Mouse (Mus musculus) spleen, adult 18-20 months (tissue): ENCODE data around the gene Hyal3.
"Not testable (repeated sequence)": the region's sequence is repeated elsewhere in the genome, so short reads cannot be mapped to it uniquely, and the experiment has no call there.

Experiments used
- DNase-seq, 2 experiments: peaks; one replicate each; pipeline ENCODE4 v3.0.0; 2022; ENCODE audit warnings: mixed read lengths in 2 of 2

Hyal3 gene

GRCm38 (mm10) chr9:107551117-107551889 is 29.3 kb upstream of the Hyal3 start, which contains the start of gene Rassf1:
Gene Rassf1, plus strand, starts transcription at chr9:107551555.
- DNase-seq, result peak; percentile 58 to 62

DNA sequence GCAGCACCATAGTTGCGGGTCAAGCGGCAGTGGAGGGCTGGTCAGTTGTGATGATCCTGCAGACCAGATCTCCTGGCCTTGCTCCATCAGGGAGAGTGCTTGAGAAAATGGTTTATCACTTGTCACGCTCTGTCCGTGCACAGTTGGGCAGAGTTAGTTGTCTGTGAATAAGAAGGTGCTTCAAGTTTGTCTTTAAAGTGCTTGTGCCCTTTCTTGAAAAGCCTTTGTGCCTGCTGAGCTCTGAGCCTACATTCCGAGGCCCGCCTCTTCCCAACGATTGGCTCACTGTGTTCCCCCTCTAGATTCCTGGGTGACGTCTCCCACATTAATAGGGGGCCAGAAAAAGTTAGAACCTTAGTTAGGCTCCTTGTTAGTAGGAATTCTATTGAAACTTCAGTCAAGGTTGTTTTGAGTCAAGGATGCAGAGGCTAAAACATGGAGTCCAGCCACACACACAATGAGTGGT is 28.7 kb upstream of the Hyal3 start:
- no peak for DNase-seq

GRCm38 (mm10) chr9:107552690-107553393 is 27.8 kb upstream of the Hyal3 start:
- DNase-seq, result no peak

GRCm38 (mm10) chr9:107553541-107554318 is 26.9 kb upstream of the Hyal3 start:
- DNase-seq, result peak; percentile 54

GRCm38 (mm10) chr9:107554319-107554825 is 26.2 kb upstream of the Hyal3 start:
- DNase-seq, result peak; percentile 93

DNA sequence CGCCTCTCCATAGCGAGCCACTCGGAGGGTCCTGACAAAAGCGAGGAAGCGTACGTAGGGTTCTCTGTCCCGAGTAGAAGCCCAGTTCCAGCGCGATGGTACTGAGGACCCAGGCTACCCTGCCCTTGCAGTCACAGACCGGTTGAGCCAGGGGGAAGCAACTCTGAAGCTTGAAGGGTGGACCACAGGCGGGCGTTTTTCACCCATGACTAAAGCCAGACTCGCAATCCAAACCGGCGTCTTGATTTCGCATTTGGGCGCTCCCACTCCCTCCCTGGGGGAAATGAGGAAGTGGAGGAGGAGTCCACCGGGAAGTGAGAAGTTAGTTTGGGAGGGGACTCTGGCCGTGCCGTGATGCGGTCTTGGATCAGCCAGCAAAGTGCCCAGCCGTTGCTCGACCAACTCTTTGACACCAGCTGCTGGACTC is 25.6 kb upstream of the Hyal3 start:
- no peak for DNase-seq

DNA sequence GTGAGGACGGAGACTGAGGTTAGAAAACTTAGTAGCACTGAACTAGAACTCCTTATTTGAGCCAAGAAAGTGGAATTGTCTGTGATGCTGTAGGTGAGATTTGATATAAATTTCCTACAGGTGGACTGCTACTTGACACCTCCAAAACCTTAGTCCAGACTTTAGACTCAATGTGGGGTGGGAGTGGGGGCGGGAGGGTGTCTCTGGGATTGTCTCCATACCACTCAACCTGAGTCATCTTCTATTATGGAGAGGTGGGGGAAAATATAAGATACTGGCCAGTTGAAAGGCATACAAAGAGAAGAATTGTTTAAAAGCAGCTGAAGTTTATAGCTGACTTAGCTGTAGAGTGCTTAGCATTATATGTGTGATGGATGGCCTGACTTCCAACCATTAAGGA is 24.9 kb upstream of the Hyal3 start:
- DNase-seq, result no peak

DNA sequence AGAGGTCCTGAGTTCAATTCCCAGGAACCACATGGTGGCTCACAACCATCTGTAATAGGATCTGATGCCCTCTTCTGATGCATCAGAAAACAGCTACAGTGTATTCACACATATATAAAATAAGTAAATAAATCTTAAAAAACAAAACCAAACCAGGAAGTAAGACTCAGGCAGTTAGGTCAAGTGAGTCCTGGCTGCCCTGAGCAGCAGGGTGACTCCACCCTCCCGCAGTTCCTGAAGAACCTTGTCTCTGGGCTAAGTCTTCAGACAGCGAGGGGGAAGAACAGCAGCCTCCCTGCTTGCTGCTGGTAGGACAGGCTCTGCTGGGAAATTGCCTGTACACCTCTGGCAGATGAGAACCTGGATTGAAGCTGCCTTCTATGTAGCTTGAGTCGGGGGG is 24.3 kb upstream of the Hyal3 start:
- DNase-seq, result no peak

- DNase-seq, result peak; percentile 85 to 87
Measured at GRCm38 (mm10) chr9:107563029-107563581, 17.5 kb upstream of the Hyal3 start, which contains the start of gene Tusc2. Gene Tusc2, plus strand, starts transcription at chr9:107563255.

GRCm38 (mm10) chr9:107565556-107565955 is 15.1 kb upstream of the Hyal3 start:
- not testable (repeated sequence) for DNase-seq

- DNase-seq, result peak; percentile 63 to 85
Measured at GRCm38 (mm10) chr9:107566041-107566709, 14.4 kb upstream of the Hyal3 start.

- DNase-seq, result no peak
Measured at GRCm38 (mm10) chr9:107566855-107567254, 13.8 kb upstream of the Hyal3 start.

- no peak for DNase-seq
Measured at GRCm38 (mm10) chr9:107567702-107568319, 12.8 kb upstream of the Hyal3 start, which contains the start of gene Hyal2. Gene Hyal2, plus strand, starts transcription at chr9:107567945.

- peak; percentile 71 to 80 for DNase-seq
Measured at GRCm38 (mm10) chr9:107568331-107569261, 12.0 kb upstream of the Hyal3 start.

GRCm38 (mm10) chr9:107569270-107569669 is 11.3 kb upstream of the Hyal3 start:
- no peak for DNase-seq

DNA sequence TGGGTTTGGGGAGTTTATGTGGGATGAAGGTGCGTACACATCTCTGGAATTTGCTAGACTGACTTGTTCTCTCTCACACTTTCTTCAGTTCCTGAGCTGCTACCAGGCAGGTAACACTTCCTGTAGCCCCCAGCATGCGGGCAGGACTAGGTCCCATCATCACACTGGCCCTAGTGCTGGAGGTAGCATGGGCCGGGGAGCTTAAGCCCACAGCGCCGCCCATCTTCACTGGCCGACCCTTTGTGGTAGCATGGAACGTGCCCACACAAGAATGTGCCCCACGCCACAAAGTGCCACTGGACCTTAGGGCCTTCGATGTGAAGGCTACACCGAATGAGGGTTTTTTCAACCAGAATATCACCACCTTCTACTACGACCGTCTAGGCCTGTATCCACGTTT is 10.6 kb upstream of the Hyal3 start:
- DNase-seq, result no peak

- no peak for DNase-seq
Measured at GRCm38 (mm10) chr9:107570845-107571244, 9.8 kb upstream of the Hyal3 start.

- no peak for DNase-seq
Measured at GRCm38 (mm10) chr9:107571534-107572326, 8.9 kb upstream of the Hyal3 start.

DNA sequence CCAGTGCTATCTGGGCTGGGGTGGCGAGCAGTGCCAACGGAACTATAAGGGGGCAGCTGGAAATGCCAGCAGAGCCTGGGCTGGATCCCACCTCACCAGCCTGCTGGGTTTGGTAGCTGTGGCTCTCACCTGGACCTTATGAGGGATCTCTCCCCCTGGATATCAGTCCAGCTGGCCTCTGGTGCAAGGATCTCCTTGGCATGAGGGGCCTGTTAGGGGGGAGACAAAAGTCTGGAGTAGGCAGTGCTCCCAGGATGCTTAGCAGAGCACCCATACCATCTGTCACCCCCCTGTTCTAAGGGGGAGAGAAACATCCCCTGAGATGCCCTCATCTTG is 8.3 kb upstream of the Hyal3 start:
- no peak for DNase-seq
